Mouse (Mus musculus): ENCODE measurements at regions not wholly inside any gene's neighbourhood (a gene's known extent, or its start where the extent isn't known, plus 50 kb on each side); places are given as distances from the start of the nearest gene placed in this dataset.

DNA sequence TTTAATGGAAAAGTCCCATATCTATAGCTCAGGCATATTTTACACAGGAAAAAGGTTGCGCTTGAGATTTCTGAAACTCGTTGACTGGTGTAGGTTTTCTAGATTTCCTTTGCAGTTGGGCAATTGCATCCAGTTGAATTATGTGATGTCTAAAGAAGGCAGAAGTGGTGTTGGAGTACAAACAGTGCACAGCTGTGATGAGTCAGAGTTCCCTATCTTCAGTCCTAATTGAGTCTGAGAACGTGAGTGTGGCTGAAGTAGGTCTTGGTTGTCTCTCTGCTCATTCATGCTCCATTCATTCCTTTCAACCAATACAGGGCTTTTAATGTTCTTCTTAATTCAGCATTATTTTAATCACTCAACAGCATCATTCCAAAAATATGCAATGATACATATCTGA lies 142.9 kb upstream of the Dpyd start:
- no peak for DNase-seq

DNA sequence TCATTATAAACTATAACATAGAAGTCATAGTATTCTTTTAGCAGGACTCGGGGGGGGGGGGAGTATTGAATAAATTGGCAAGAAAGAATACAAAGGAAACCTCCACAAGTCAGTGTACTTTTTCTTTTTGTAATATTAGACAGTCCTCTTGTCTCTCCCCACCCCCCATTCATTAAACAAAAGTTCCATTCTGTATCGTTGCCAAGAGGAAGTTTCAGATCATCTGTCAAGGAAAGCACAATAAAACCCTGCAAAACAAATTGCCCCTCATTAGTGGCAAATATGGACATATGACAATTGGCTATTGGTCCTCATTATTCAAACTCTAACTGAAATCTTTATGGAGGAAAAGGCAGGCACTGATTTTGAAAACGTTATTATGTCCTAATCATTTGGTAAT lies 140.2 kb upstream of the Dpyd start:
- DNase-seq = no peak

DNA sequence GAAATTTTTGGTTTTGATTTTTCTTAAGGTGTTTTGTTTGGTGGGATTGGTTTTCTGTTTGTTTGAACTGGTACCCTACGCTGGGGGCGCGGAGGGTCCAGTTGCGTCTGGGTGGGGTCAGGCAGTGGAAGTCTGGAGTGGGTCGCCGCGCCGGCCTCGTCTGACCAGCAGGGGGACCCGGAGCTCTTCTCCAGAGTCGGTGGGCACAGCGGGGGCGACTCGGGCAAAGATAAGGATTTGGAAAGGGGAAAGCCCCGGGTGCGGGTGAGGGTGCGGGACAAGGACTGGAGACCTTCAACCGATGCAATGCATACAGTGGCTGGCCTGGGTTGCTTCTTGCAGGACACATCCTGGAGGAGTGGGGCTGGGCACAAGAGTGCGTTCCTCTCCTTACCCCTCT lies 136.2 kb upstream of the Dpyd start:
- DNase-seq = no peak

DNA sequence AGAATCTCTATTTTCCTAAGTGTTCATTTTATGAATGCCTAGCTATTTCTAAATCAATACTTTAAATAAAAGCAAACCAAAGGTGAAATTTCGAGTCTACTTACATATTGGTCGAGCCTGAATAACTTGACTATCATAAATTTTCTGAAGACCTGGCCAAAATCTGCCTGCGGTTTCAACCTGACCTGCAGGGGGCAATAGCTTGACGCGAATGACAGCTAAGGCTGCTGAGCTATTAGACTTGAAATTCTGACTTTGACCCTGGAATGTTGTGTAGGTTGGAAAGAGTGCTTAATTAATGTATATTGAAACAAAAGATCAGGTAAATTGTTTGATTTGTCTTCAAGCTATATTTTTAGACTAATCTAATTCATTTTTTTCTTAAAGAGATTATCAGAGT lies 133.4 kb upstream of the Dpyd start:
- DNase-seq = peak; percentile 73 to 79

DNA sequence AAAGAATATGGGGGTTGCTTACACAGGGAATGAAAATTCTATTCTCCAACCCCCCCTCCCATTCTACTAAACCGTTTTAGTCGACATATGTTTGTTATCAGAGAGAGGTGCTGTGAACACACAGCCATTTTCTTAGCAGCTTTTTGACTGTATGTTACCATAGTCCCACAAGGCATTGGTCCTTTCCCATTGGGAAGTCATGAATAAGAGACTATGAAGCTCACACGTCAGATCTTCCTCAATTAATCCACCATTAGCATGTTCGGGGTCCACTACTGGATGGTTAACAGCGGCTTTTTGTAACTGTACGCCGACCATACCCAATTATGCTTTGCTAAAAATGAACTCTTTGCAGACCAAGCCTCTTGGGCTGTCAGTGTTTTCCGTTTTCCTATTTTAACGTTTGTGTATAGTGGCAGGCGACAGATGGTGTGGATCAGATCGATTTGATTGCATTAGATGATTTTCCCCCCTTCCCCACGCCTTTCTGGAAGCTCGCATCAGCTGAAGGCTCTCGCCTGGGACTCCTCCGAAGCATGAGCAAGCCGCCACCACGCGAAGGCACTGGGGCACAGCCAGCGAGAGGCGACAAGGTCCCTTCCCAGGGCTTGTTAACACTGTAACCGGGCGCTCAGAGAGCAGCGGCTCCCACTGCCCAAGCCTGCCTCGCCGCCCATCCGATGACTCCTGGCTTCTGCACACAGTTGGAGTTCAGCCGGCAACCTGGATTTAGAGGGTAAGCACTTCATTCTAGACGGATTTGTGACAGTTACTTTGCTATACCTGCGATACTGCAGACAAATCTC lies 131.9 kb upstream of the Dpyd start:
- DNase-seq = peak; percentile 73 to 74

DNA sequence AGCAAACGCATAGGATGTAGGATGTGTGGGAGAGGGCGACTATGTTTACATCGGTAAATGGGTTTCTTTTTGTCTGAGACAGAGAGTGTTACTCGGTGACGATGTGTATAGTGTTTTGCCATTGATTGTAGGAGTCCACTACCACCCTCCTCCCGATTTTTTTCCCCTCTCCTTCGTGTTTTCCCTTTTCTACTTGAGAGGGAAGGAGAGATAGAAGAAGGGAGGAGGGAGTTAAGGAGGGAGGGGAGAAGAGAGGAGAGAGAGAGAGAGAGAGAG lies 131.4 kb upstream of the Dpyd start:
- DNase-seq = no peak

DNA sequence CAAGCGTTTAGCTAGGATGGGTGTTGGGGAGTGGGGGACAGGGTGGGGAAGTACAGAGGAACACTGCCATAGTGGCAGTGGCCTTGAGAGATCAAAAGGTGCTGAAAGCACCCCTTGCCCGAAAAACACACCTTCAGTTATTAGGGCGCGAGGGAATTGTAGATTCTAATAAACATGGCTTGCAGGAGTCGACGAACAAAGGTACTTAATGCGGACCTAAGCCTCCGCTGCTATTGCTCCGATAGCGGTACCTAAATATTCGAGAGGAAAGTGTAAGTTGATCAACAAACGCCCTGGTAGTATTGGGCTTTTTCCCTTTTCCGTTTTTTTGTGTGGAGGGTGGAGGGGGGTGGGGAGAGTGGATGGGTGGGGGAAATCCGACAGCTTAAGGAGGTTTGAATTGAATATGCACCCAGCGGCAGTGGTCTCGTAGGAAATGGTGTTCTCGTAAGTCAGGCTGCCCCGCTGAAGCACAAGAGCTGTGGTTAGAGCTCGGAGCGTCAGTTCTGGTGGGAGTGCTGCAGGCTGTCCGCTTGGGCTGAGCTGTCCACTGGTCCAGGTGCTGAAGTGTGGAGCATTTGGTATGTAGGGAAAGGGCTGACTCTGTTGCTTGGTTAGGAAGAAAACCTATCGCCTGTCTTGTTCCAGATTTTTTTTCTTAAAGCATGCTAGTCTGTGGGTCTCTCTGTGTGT lies 130.8 kb upstream of the Dpyd start:
- peak; percentile 55 to 57 for DNase-seq

DNA sequence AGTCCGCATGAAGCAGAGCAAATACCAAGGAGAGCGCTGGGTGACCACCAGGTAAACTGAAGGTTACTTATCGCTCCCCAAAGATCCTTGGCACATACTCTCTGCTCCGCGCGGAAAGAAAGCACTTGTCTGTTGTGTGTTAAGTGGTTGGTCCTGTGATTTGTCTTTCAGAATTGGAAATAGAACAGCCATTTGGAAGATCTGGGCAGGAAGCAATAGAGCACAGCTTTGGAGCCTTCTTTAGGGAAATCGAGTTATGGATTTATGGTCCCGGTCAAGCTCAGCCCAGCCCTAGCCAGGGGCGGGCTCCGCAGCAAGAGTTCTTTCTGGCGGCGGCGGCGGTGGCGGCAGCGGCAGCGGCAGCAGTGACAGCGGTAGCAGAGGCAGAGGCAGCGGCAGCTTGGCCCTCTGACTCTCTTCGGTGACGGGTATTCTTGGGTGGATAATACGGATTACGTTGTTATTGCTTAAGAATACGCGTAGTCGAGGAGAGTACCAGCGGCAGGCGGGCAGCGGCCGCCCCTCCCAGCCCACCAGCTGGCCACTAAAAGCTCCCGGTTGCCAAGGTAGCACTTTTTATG lies 128.4 kb upstream of the Dpyd start:
- peak in 1 of 2 experiments; percentile 50 for DNase-seq

DNA sequence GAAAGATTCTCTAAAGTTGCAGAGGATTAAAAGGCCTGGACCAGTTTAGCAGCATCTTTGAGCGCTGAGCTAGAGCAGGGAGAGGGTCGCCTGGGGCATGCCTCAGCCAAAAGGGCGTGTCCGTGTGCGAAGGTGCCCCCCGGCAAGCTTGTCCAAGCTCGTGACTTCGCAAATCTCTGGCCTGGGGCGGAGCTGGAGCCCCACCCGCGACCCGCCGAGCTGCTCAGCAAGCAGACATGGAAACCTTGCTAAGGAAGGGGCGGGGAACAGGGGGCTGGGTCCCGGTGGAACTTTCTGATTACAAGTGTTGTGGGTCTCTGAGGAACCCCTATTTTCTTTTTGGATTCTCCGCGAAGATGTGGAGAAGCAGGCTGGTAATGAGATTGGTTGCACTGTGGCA lies 127.6 kb upstream of the Dpyd start:
- no peak for DNase-seq

DNA sequence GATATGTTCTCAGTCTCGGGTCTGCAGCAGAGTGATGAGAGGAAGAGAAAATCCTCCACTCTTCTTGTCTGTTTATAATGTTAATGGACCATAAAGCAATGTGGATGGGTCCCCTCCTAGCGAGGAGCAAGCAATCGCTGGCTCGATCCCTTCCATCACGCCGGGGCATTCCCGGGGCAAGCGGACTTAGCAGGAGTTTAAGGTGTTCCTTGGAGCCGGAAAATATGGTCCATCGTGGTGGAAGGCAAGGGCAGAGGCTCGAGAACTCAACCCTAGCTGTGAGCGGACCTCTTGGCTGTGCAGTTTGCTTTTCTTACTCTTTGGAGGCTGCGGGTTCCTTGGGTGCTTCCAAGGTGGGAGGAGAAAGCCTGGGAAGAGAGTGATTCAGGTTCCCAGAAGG lies 127.1 kb upstream of the Dpyd start:
- no peak for DNase-seq

DNA sequence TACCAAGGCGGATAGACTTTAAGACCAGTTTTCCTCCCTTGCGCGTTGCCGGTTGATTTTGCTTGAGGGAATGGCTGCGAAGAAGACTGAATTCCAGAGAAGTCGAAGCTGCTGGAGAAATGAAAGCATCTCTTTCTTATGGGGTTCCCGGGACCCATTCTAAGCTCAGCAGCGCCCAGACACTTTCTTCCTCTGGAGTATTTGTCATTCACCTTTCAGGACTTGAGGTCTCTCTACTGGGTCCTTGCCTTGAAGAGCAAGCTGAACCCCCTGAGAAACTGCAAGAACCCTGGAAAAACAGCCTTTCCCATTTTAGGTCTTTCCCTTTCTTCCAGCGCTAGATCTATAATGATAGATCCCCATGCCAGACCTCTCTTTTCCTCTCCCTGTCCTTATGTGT lies 126.7 kb upstream of the Dpyd start:
- DNase-seq = no peak

DNA sequence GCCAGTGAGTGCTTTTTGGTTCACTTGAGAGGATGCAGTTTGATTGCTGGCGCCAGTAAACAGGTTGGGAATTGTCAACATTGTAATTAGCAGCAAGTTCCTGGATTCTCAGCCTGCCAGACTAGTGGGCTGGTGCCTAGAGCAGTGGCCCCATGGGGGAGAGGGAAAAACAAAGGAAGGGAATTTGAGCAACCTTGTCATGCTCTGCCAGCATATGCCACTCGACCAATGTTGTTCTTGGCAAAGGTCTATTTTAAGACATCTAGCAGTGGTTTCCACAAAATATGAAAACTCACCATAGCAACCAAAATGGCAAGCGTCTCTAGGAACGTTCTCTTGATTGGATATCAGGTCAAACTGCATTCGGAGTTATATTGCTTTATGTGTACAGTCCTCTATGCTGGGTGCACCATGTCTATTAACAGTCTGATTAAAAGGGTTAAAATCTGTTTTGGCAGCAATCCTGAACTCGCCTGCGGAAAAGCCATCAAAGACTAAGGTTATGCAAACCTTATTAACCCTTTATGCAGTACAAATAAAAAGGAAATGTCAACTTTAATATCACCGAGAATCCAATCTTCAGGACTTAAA lies 118.1 kb upstream of the Dpyd start:
- no peak for DNase-seq

DNA sequence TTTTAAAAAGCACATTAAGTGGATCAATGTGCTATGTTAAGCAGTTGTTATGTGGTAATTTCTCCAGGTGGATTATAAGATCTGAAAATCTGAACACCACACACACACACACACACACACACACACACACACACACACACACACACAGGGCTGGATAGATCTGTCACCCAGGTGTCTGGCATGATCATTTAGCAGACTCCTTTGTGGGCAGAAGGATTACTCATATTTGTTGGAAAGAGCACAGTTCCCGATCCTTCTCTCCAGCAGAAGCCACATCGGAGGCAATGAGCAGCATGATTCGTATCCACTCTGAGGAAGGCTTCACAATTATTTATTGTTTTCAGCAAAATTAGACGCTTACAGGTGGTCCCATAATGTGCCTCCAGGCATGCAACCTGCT lies 116.6 kb upstream of the Dpyd start:
- DNase-seq = no peak

DNA sequence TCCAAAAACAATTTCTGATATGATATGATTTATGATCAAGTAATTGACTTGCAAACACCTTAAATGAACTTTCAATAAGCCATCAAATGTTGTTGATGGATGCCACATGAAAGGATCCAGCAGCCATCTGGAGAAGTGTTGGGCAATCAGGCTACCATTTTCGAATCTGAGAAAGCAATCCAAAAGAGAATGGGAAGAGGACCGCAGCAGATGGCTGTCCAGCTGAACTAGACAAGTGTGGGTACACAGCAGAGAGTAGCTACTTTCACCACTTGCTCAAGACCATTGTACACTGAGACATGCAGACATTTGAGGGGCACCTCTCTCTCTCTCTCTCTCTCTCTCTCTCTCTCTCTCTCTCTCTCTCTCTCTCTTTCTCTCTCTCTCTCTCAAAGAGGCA lies 102.3 kb upstream of the Dpyd start:
- peak; percentile 45 to 56 for DNase-seq

DNA sequence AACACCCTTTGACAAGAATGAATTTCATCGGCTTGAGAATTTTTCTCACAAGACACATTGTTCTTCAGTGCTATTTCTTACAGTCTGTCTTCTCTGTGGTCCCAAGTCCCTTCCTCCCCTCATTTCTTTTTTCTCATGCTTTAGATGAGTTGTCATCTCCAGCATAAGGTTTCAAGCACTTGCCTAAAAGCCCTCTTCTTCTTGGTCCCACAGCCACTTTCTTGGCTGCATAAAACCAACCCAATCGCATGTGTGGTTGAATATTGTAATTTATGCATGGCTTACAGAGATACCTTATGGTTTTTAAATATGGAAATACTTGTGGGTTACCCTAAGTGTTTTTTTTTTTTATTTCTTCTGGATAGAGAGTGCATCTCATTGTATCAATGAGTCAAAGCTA lies 96.3 kb upstream of the Dpyd start:
- no peak for DNase-seq

DNA sequence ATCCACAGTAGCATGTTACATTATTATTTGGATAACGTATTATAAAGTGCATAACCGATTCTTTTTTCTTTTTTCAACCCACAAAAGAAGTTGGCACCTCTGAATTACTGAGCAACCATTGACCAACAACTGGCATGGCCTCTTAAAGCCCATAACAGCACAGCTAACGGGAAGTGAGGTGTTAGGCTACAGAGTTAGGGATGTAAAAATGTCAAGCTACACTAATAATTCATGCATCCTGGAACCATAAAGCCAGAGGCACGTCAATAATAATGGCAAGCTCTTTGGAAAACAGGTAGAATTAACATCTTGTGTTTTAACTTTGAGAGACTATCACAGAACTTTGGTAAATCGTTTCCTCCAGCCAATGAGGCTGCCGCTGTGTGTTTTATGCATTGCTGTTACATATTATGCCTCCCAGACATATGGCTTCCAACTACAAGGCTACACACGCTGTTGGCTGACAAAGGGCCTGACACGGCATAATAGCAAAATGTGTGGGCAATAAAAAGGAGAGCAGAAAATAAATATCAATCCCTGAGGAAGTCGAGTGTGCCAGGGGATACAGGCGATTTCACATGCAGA lies 89.6 kb upstream of the Dpyd start:
- DNase-seq = no peak

DNA sequence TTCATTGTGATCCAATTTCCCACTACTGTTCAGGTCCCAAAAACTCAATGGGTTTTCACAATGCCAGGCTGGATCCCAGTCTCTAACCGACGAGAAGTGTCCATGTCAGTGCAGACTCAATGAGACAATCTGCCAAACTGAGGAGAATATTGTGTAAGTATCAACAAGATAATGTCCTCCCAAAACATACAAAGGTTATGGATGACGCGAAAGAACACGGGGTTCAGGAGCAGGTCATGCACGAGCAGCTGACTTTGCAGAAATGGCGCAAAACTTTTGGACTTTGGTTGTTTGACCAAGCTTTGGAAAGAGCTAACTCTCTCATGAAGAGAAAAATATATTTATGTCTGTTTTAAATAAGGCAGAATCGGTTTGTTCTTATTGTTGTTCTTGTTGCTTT lies 83.9 kb upstream of the Dpyd start:
- no peak for DNase-seq

DNA sequence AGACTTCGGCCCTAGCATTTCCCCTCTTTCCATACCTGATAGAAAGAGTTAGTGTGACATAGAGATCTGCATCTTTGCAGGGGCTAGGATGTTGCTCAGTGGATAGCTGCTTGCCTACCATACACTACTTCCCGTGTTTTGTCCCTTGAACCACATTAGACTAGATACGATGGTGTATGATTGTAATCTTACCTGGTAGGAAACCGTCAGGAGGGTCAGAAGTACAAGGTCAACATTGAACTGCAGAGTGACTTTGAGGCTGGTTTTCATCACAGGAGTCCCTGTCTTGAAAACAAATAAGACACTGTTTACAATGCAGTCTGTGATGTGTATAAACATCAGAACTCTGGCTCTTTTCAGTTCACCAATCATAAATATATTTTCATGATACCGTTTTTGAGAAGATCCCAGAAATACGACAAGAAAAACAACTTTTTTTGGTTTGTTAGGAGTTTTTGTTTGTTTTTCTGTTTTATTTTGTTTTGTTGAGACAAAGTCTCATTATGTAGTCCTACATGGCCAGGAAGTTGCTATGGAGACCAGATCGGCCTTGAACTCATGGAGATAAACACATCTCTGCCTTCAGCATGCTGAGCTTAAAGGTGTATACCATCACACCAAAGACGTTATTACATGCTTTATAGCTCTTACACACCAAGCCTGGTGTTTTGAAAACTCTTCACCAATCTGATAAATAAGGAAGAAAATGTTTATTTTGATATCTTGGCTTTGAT lies 81.2 kb upstream of the Dpyd start:
- DNase-seq = no peak

DNA sequence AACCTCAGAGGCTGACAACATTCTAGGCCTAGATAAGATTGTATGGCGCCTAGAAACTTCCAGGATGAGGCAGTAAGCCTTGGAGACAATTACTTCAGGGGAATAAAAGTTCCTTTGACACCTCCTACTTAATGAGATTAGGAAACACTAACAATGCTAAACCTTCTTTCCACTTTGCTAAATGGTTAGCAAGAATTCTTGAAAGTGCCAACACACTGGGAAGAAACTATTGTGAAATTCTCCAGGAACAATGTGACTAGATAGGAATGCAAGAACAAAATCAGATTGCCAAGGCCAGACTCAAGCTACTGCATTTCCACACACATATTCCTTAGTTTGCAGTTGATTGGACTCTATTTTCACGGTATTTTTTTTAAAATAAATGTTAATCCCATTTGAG lies 76.0 kb upstream of the Dpyd start:
- DNase-seq = no peak

DNA sequence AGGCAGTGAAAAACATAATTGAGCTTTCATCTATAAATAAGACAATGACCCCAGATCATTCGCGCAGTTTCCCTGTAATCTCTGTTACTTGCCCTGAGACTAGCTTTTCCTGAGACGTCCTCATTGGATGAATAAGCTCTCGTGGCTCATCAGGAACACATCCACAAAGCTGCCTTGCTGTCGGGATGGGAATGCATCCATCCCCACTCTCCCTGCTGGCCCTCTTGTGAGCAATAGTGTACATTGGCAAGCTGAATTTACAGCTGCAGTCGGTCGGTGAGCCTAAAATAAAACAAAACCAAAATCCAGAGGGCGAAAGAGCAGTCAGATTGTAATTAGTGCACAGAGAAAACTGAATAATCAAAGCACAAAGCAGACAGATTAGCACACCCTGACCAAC lies 74.5 kb upstream of the Dpyd start:
- DNase-seq = no peak

DNA sequence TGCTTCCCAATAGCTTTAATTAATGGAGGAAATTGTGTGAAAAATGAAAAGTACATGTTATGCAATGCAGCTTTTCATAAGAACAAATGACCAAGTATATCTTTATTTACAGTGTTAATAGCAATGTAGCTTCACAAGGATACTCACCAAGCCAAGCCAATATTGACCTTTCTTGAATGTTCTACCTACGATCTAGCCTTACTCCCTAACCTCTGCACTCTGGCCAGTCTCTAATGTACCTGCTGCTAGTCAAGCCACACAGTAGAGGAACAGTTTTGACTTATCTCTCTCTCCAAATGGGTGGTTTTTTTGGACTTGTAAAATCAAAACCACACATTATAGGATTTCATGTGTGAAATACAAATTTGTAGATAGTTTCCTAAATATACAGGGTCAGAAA lies 70.8 kb upstream of the Dpyd start:
- DNase-seq = no peak

DNA sequence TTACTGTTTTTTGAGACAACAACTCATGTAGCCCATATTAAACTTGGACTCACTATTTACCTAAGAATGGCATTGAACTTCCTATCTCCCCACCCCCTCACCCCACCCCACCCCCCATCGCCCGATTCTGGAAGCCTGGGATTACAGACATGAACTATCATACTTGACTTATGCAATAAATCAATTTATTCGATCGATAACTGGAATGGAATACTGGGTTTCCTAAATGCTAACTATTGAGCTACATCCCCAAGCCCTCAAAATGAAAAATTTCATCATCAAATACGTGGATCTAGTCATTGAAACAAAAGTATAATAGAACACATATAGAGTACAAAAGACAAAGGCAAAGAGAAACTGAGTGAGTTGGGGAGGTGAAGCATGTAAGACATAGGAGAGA lies 70.1 kb upstream of the Dpyd start:
- no peak for DNase-seq

DNA sequence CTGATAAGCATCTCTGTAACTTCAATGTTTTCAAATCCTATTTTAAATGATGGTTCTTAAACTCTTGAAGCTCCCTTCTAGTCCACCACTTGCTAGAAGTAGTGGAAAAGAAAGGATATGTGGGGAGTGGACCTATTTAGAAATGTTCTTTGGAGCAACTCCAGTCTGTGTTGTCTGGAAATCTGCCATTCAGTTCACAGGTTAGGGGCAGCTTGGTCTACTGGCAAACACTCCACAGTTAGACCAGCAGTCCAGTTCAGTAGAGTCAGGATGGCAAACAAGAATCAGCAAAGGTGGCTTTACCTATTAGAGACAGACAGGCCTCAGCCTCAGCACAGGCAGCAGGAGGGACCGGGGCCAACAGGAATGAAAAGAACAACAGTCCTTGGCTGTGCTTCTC lies 67.3 kb upstream of the Dpyd start:
- DNase-seq = no peak

All from layer of hippocampus, postnatal 36 days (tissue).